Mouse (Mus musculus) brain, embryonic 14.5 days (tissue): ENCODE measurements around the gene Gm9913.

Experiments used
- CTCF ChIP-seq: fragments of 200-500 bp; IDR thresholded peaks from 2 replicates; pipeline ENCODE4 v1.5.1; 2012; ENCODE audit warnings: inconsistent platforms, mild to moderate bottlenecking, moderate library complexity, borderline replicate concordance; ENCODE audit not compliant: insufficient read depth, insufficient read length; ENCODE audit errors: extremely low read depth
- POLR2A ChIP-seq: fragments of 200-500 bp; IDR thresholded peaks from 2 replicates; pipeline ENCODE4 v1.6.1; 2012; ENCODE audit warnings: mild to moderate bottlenecking, inconsistent platforms, borderline replicate concordance; ENCODE audit not compliant: poor library complexity, insufficient read depth, insufficient read length, severe bottlenecking; ENCODE audit errors: extremely low read depth

- TF ChIP-seq CTCF (no peak), POLR2A (no peak)
These were observed 5.9 kb downstream of the Gm9913 start for GRCm38 (mm10) chr2:125510752-125511151.
